Mouse (Mus musculus) left cerebral cortex, adult 2 months (tissue): Measurements from ENCODE around the gene 2010111I01Rik. TPM values are rescaled to one million over a fixed set of nuclear protein-coding genes. Genes with fewer than 3 reads are reported as not detected.
A peak's percentile ranks its signal among the peaks of the same experiment; 100 is the strongest.

Experiments
- DNase-seq, 2 experiments: peaks; one replicate each; pipeline ENCODE4 v3.0.0; 2021 to 2022; ENCODE audit warnings: low spot score in 2 of 2, mixed read lengths in 1 of 2; ENCODE audit errors: extremely low spot score in 1 of 2
- H3K27ac ChIP-seq: fragments of 200-600 bp; 2 replicates; pipeline ENCODE4 v1.8.1; 2022
- H3K4me3 ChIP-seq: fragments of 200-600 bp; 2 replicates; pipeline ENCODE4 v1.8.1; 2022
- CTCF ChIP-seq: fragments of 200-600 bp; IDR thresholded peaks from 2 replicates; pipeline ENCODE4 v1.8.1; 2022; ENCODE audit warnings: antibody characterized with exemption, mild to moderate bottlenecking, moderate library complexity
- intact Hi-C: fragments of 180-260 bp; cut with DNase I; formaldehyde crosslinking; loops from one replicate; pipeline ENCODE4 v1.15.1; 2025
- total RNA-seq, 2 experiments: library from RNA; stranded (reverse); gene quantifications; 2 replicates each; pipeline ENCODE4 v1.2.3; 2021

2010111I01Rik gene
- total RNA-seq, 2 experiments from 2014 or later = 122 to 140 TPM

- no peak overlapping the region for H3K4me3 ChIP-seq
- DNase-seq = no peak
- no peak for TF ChIP-seq CTCF
- intact Hi-C loops = loop anchor here (10.0 kb wide), 1 partner anchor 241 kb away; no protein-coding TSS in a partner anchor
- H3K27ac ChIP-seq = no peak overlapping the region
Measured at GRCm38 (mm10) chr13:63186217-63186616, 221.5 kb downstream of the 2010111I01Rik start.

DNA sequence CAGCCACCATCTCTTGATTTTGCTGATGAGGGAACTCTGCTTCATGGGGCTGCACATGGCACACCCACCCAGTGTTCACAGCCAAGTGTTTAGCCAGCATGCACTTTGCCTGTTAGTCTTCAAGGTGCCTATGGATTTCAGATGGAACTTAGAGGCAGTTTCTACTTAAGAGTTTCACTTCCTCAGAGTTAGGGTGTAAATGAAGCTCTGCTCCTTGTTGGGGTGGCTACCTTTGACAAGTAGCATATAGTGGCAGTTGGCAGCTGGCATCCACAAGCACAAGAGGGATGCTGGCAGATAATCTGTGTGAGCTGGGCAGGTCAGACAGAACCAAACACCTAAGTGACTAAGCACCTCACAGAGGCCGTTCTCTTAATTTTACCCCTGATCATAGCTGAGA, 221.9 kb downstream of the 2010111I01Rik start:
- DNase-seq = no peak

GRCm38 (mm10) chr13:63187145-63188143, 222.8 kb downstream of the 2010111I01Rik start:
- DNase-seq = no peak
- no peak for TF ChIP-seq CTCF
- intact Hi-C loops = loop anchor here (10.0 kb wide), 1 partner anchor 243 kb away; no protein-coding TSS in a partner anchor
- Histone ChIP-seq H3K27ac (peak overlapping the region; percentile 44; the same call in 1 of the 2 replicates), H3K4me3 (no peak overlapping the region)

More for the DNA sequence above, 221.9 kb downstream of the 2010111I01Rik start:
- no peak for TF ChIP-seq CTCF
- Histone ChIP-seq H3K27ac (no peak overlapping the region), H3K4me3 (no peak overlapping the region)
- intact Hi-C loops = loop anchor here (10.0 kb wide), 1 partner anchor 242 kb away; no protein-coding TSS in a partner anchor

DNA sequence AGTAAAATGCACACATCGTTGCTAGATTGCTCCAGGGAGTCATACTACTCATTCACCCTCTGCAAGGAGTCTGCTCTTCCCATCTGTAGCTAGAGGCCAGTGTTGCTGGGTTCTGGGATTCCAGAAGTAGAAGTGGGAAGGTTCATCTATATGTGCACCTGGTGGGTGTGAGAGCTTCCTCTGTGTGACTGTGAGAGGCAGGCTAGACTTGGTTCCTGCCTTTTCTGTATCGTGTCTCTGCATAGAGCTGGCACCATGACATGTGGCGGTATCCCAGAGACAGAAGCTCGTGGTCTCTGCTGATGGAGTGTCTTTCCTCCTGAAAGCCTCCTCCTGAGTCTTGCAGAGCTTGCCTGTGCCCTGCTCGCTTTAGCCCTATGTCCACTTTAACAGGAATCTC, 223.6 kb downstream of the 2010111I01Rik start:
- intact Hi-C loops = loop anchor here (10.0 kb wide), 1 partner anchor 244 kb away; no protein-coding TSS in a partner anchor
- H3K27ac ChIP-seq = peak overlapping the region; percentile 50; the same call in 1 of the 2 replicates
- DNase-seq = peak in 1 of 2 experiments; percentile 46
- TF ChIP-seq CTCF = no peak
- no peak overlapping the region for H3K4me3 ChIP-seq

- Histone ChIP-seq H3K27ac (peak overlapping the region; percentile 50; the same call in 1 of the 2 replicates), H3K4me3 (no peak overlapping the region)
- DNase-seq = no peak
- intact Hi-C loops = loop anchor here (10.0 kb wide), 1 partner anchor 244 kb away; no protein-coding TSS in a partner anchor
- TF ChIP-seq CTCF = no peak
Measured at GRCm38 (mm10) chr13:63188811-63189210, 224.1 kb downstream of the 2010111I01Rik start.

DNA sequence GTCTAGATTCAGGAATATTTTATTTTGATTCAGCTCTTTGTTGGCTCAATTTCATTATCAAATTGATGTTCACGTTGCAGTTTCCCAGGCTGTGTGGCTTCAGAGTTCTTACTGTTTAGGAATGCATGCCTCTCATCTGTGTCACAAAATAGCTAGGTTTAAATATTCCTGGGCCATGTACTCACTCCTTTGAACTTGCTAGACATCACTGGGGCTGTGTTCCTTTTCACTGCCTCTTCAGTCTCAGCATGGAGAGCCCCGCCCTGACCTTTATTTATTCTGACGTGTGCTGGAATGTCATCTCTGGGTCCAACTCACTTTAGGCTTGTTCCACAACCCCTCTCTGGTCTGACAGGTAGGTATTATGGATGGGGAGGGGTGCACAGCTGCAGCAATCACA, 228.7 kb downstream of the 2010111I01Rik start:
- intact Hi-C loops = no loop called here
- no peak overlapping the region for H3K4me3 ChIP-seq
- no peak overlapping the region for H3K27ac ChIP-seq
- TF ChIP-seq CTCF = no peak
- DNase-seq = no peak

DNA sequence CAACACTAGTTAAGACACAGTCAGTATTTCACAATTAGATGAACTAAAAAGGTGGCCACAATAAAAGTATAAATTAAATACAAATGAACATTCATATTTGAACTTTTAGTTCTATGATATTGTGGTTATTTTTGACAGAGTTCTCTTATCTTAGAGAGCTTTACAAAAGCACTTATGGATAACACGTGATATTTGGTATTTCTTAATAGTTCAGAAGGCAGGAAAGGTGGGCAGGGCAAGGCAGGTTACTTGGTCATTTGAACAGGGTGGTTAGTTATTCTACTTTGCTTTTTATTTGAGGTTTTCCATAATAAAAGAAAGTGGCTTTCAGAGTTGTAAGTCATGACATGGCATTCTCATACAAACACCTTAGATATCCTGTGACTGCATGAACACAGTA, 233.3 kb downstream of the 2010111I01Rik start:
- no peak overlapping the region for H3K4me3 ChIP-seq
- no peak for DNase-seq
- no peak overlapping the region for H3K27ac ChIP-seq
- TF ChIP-seq CTCF = no peak
- intact Hi-C loops = no loop called here

- H3K4me3 ChIP-seq = no peak overlapping the region
- H3K27ac ChIP-seq = no peak overlapping the region
- TF ChIP-seq CTCF = no peak
- intact Hi-C loops = no loop called here
- no peak for DNase-seq
Measured at GRCm38 (mm10) chr13:63199588-63199987, 234.9 kb downstream of the 2010111I01Rik start.

DNA sequence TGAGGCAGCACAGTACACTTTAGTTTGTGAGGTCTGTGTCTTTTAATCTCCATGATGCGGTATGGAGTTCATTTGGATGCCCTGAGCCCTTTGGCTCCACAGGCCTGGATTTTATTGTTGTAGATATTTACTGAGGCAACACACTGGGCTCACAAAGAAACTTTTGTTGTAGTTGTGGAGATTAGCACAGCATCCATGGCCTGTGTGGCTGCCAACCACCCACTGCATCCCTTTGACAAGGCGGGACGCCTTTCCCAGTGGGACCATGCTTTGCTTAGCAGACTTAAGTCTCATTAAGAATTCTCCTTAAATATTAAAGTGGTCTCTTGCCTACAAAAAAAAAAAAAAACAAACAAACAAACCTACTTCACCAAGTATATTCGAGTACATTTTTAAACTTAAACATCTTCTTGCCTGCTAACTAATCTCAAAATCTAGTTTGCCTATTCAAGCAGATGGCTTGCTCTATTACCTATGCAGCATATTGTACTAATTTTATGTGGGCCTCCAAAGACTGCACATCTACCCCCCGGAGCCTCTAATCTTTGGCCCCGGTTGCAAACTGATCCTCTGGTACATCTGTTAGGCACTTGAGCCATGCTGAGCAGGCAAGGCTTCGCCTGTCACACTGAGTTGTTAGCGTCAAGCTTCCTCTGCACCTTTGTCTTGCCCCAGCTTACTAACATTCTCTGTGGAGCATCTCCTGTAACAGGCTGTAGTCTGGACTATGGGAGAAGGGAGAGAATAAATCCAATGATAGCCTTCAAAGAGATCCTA, 239.0 kb downstream of the 2010111I01Rik start:
- DNase-seq = no peak
- Histone ChIP-seq H3K27ac (no peak overlapping the region), H3K4me3 (no peak overlapping the region)
- intact Hi-C loops = no loop called here
- TF ChIP-seq CTCF = no peak

DNA sequence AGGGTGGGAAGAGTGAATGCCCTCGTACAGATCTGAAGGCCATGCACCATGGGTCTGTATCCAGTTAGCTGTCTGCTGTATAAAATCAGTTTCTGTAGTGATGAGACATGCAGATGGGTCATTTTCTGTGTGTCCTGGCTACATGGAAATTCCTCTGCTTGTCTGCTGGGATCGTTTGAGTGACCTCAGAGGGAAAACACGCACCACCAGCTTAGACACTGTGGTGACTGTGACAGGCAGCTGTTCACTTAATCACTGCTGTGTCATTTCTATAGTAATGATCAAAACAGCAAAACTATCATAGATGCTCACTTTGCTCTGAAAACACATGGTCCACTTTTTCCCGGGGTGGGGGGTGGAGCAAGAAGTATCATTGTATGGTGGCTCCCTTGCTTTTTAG, 241.1 kb downstream of the 2010111I01Rik start:
- no peak for DNase-seq
- H3K27ac ChIP-seq = no peak overlapping the region
- no peak for TF ChIP-seq CTCF
- intact Hi-C loops = no loop called here
- no peak overlapping the region for H3K4me3 ChIP-seq

GRCm38 (mm10) chr13:63206396-63206795, 241.7 kb downstream of the 2010111I01Rik start:
- TF ChIP-seq CTCF = no peak
- DNase-seq = no peak
- intact Hi-C loops = no loop called here
- H3K27ac ChIP-seq = no peak overlapping the region
- no peak overlapping the region for H3K4me3 ChIP-seq
